Mouse (Mus musculus) spleen, postnatal 14 days (tissue): ENCODE results near the gene Pi16.
"Not testable (repeated sequence)": the region's sequence is repeated elsewhere in the genome, so short reads cannot be mapped to it uniquely, and the experiment has no call there.

ENCODE experiments used
- DNase-seq, 2 experiments: peaks; one replicate each; pipeline ENCODE4 v3.0.0; 2021 to 2022; ENCODE audit warnings: low spot score in 2 of 2

Gene Pi16

GRCm38 (mm10) chr17:29330671-29331410, 13.4 kb downstream of the Pi16 start:
- no peak for DNase-seq

GRCm38 (mm10) chr17:29332186-29332685, 14.8 kb downstream of the Pi16 start:
- DNase-seq: no peak

DNA sequence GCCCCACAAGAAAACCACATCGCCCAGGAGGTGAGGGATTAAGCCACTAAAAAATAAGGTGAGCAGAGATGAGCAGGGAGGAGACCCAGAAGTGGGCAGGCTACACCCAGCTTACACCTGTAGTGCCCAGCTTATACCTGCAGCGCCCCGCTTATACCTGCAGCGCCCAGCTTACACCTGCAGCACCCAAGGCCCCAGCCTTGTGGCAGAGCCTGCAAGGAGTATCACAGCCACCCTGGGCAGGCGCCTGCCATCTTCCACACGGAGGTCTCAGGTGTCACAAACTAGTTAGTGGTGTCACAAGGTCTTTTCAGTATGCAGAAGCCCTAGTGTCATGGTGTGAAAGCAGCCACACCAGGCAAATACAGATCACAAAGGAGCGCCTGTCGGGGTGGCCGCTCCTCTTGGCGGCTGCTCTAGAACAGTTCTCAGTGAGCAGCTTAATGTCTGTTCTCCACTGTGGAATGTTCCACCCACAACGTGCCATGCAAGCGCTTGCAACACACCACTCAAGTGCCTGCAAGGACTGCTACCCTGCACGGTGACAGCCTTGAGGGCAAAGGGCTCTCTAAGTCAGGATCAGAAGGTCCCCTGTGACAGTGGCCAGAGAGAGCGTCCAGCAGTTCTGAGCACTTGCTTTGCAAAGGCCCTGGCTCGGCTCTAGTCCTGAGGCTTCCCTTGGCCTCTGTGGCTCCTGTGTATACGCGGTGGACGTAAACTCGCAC, 18.9 kb downstream of the Pi16 start:
- DNase-seq: no peak

DNA sequence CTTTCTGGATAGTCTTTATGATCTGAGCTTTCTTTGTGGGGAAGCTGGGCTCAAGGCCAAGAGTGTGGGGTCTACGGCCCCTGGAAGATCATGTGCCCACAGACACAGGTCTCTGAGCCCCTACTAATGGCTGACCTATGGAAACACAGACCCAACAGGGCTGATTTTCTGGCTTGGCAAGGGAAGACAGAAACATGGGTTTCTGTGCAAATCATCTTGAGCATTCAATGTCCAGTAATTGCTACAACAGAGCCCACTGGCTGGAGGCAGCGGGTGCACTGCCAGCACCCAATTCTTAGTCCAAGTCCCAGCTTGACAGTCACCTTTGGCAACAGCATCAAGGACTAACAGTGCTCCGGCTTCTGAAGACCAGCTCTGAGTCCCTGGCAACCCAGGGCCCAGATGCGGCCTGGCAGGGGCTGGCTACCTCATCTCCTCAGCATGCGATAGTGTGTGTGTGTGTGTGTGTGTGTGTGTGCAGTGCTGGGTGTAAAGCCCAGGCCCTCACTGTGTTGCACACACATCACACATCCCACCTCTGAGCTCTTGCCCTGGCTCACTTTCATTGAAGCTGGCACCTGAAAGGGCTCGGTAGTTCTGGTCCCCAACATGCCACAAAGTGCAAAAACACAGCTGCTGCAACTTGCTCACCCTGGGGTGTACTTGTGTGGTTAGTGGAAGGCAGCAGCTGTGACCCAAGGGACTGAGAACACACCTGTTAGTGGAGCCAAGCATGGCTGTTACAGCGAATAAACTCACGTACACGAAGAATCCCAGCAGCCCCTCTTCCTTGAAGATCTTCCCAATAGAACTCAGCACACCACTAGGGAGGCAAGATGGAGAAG, 20.7 kb downstream of the Pi16 start:
- DNase-seq: no peak

DNA sequence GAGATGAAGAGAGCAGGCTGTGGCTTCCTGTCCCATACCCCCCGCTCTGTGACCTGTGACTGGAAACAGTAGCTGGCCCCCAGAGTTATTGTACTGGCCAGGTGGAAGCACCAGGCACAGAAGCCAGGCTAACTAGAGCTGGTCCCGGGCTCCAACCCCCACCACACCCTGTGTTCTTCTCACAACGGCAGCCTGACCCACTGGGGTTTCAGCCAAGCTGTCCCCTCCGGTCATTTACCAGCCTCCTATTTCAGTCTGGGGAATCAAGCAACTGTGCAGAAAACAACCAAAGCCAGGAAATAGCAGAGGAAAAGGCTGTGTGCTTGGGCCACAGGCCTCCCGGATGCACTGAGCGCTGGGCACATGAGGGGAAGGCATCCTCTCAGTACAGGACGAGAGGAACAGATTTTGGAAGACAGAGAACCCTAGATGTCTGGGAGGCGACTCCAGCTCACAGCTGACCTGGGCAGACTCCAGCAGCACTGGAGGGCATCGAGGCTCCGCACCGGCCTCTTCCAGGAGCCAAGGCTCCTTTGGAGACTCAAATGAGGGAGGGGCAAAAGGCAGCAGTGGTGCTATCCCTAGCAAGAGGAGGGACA, 21.8 kb downstream of the Pi16 start:
- no peak for DNase-seq

DNA sequence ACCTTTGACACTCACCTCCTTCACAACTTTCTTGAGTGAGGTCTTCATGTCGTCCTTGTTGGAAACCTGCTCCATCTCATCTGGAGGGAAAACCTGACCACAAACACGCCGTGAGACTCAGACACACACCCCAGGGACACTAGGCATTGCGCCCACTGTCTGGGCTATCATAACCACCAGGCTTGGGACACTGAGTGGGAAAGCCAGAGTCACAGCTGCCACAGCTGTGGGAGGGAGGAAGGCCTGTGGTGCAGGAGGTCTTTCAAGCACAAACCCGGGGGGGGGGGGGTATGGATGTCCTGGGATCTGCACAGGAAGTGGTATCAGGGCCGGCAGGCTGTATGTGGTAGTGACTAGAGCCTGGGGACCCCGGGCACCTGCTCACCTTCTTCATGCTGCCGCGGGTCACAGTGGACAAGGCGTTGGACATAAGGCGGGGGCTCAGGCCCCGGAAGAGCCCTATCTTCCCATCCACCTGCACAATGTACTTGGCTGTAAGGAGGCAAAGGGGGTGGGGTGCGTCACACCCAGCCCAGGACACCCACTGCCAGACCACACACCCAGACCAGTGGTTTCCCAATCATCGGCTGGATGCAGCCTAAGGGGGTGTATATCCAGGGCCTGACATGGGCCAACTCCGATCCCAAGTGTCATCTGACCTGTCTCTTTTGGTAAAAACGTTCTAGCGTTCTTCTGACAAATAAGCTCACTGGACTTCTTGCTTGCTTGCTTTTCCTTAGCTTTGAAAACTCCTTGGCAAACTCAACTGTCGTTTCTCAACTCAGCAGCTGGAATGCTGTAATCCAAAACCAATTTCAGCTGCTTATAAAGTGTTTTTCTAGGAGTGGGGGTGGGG, 23.2 kb downstream of the Pi16 start:
- DNase-seq: no peak

GRCm38 (mm10) chr17:29341591-29342003, 24.1 kb downstream of the Pi16 start:
- no peak for DNase-seq

- no peak for DNase-seq
Measured at GRCm38 (mm10) chr17:29342010-29342910, 24.8 kb downstream of the Pi16 start.

DNA sequence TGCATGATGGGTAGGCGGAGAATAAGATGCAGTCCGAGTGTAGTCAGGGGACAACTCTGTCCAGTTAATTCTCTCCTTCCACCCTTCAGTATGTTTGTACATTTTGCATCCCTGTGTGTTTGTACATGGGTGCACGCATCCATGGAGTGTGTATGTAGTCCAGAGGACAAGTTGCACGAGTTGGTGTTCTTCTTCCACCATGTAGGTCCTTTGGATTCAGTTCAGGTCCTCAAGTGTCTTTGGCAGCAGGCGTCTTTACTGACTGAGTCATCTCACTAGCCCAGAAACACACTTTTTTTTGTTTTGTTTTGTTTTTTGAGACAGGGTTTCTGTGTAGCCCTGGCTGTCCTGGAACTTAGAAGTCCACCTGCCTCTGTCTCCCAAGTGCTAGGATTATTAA, 25.8 kb downstream of the Pi16 start:
- no peak for DNase-seq

DNA sequence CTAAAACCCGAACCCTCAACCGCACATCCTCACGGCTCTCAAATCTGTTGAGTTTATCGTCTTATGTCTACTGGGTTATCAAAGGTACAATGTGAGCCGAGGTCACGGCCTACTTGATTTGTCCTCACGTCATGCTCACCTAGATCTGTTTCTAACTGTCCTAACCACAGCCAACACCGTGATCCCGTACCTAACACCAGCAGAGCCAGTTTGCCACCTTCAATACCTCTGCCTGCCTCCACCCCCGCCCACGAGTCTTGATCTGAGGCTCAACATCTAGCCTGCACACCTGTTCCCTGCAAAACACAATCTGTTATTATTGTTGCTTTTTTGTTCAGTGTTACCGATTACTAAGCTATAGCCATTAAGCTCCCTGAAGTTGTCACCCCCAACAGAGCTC, 27.8 kb downstream of the Pi16 start:
- DNase-seq: no peak

DNA sequence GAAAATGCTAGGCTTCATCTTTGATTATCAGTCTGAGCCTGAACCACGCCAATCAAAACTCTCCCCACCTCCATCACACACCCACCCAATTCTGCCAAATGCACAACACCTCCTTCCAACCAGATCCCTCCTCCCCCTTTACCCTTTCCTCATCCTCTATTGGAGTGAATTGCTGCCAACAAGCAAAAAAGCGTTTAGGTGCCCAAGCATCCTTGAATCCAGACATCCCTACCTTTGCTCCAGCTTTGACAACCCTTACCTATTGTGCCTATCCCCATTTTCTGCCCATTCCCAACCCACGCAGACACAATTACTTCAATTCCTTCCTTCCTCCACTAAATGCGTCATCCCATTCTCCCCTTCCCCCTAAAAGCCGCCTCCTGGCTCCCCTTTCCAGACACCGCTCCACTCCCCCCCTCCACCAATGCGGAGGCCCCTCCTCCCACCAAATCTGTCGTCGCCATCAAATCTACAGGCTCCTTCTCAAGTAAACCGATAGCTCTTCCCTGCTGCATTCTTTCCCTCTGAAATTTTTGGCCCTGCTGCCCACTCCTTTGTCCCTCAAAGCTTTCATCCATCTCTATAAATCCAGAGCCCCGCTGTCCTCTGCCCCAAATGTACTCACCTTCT, 29.1 kb downstream of the Pi16 start:
- no peak for DNase-seq

- no peak for DNase-seq
Measured at GRCm38 (mm10) chr17:29347126-29347644, 29.7 kb downstream of the Pi16 start.

DNA sequence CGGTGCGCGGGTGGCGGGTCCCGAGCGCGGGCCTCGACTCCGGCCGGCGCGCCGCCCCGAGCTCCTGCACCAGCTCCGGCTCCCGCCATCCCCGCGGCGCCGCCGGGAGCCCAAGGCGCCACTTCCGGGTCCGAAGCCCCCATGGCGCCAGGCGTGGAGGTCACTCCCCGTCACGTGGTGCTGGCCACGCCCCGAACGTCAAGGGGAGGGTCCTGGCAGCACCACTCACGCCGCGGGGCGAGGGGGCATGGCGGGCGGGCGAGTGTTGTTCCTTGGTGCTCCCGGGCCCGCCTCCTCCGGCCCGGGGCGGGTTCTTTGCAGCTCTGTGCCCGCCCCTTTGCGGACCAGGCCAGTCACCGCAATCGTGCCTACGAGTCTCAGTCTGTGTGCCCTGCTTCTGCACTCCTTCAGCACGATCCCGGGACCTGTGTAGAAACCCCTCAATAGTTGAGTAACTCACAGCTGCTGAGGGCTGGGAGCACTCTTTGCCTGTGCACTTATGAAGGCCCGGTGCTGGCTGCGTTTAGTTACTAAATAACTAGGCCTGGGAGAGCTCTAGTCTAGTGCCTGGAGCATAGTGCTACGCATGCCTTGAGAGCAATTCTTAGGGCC, 30.3 kb downstream of the Pi16 start, which contains the start of gene Mtch1:
Gene Mtch1, minus strand, starts transcription at position 290 of the 612 bp plus-strand sequence.
- peak; percentile 98 to 99 for DNase-seq

DNA sequence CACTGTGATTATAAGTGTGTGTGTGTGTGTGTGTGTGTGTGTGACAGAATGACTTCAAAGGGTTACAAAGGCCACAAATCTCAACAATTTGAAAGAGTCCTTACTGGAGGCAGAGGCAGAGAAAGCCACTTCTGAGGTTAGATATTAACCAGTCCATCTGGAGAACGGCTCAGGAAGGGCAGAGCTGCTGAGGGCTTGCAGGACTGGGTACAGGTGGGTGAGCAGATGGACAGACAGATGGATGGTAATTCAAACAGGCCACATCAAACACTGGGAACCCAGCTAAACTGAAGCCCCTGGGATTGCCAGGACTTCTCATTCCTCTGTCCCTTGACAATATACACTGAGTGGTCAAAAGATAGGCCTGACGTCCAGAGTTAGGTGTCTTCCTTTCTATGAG, 31.5 kb downstream of the Pi16 start:
- DNase-seq: no peak

GRCm38 (mm10) chr17:29351056-29351455, 33.6 kb downstream of the Pi16 start:
- DNase-seq: not testable (repeated sequence)

GRCm38 (mm10) chr17:29355461-29355840, 38.0 kb downstream of the Pi16 start:
- no peak for DNase-seq

GRCm38 (mm10) chr17:29355841-29356478, 38.5 kb downstream of the Pi16 start:
- no peak for DNase-seq

DNA sequence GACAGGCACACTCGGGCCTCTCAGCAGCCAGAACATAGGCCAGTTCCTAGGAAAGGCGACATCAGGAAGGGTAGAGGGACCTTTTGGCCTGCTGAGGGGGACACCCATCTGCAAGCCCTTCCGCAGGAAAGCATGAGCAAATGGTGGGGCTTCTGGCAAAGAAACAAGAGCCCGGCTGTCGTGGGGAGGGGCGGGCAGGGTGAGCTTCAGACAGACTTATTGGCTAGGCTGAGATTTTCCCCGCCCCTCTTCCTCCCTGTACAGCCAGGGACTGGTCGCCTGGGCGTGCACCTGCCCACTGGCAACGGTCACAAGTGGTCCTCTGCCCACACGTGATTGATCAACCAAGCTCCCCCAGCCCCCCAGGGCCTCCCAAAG, 39.0 kb downstream of the Pi16 start:
- no peak for DNase-seq
